In genomic region chr11:7444494-7444893, GRCm38 (mm10) we compare ENCODE assay signal across 21 mouse cellular contexts.
"Had no signal": no experiment of that assay in that cellular context is flagged by ENCODE, and none has a peak within 500 bp of the region (broad histone marks: within the 10 kb centered on the region; RNA-seq: fewer than 3 reads in every experiment).

No protein-coding gene starts in this region.

- DNase-seq: kidney, adult 2 months; kidney, postnatal 25 days; layer of hippocampus, postnatal 36 days; liver, embryonic 13.5 days; lung, adult 2 months; lung, postnatal 14 days; right cerebral cortex, adult 18-20 months; right cerebral cortex, postnatal 25 days; spleen, adult 18-20 months; thymus, adult 2 months; thymus, postnatal 14 days; thymus, postnatal 4 days had no signal

- ATAC-seq: intestine, postnatal 0 days; midbrain, embryonic 15.5 days had no signal

- H3K4me1 ChIP-seq: liver, embryonic 13.5 days; midbrain, embryonic 12.5 days; midbrain, embryonic 15.5 days; neural tube, embryonic 12.5 days; neural tube, embryonic 15.5 days; stomach, embryonic 15.5 days had no signal

- H3K9ac ChIP-seq: liver, embryonic 13.5 days; midbrain, embryonic 12.5 days; midbrain, embryonic 15.5 days; neural tube, embryonic 12.5 days; neural tube, embryonic 15.5 days; stomach, embryonic 15.5 days had no signal

- H3K27ac ChIP-seq: kidney, postnatal 0 days; left cerebral cortex, adult 2 months; liver, embryonic 13.5 days; macrophage; midbrain, embryonic 12.5 days; midbrain, embryonic 15.5 days; neural tube, embryonic 12.5 days; neural tube, embryonic 15.5 days; stomach, embryonic 15.5 days had no signal

- H3K27me3 ChIP-seq: liver, embryonic 13.5 days; midbrain, embryonic 12.5 days; midbrain, embryonic 15.5 days; neural tube, embryonic 12.5 days; neural tube, embryonic 15.5 days; stomach, embryonic 15.5 days had no signal

- H3K36me3 ChIP-seq: liver, embryonic 13.5 days; midbrain, embryonic 12.5 days; midbrain, embryonic 15.5 days; neural tube, embryonic 12.5 days; neural tube, embryonic 15.5 days; stomach, embryonic 15.5 days had no signal

- H3K4me3 ChIP-seq: left cerebral cortex, adult 2 months; liver, embryonic 13.5 days; midbrain, embryonic 12.5 days; midbrain, embryonic 15.5 days; neural tube, embryonic 12.5 days; neural tube, embryonic 15.5 days; stomach, embryonic 15.5 days had no signal

- H3K9me3 ChIP-seq: liver, embryonic 13.5 days; midbrain, embryonic 12.5 days; midbrain, embryonic 15.5 days; neural tube, embryonic 12.5 days; neural tube, embryonic 15.5 days; stomach, embryonic 15.5 days had no signal
